Mouse (Mus musculus): ENCODE results near the gene Tmem131.

The Tmem131 gene

GRCm38 (mm10) chr1:36772198-36772934 is 171.1 kb downstream of the Tmem131 start:
- DNase-seq (ENCODE audit: low spot score) = peak; percentile 61

GRCm38 (mm10) chr1:36770998-36771397 is 172.5 kb downstream of the Tmem131 start:
- DNase-seq (ENCODE audit: low spot score) = no peak

GRCm38 (mm10) chr1:36769951-36770350 is 173.5 kb downstream of the Tmem131 start:
- DNase-seq (ENCODE audit: low spot score) = no peak

- no peak for DNase-seq (ENCODE audit: low spot score)
These were observed 174.7 kb downstream of the Tmem131 start for GRCm38 (mm10) chr1:36768786-36769185.

GRCm38 (mm10) chr1:36767321-36767720 is 176.1 kb downstream of the Tmem131 start:
- no peak for DNase-seq (ENCODE audit: low spot score)

GRCm38 (mm10) chr1:36766431-36767205 is 176.8 kb downstream of the Tmem131 start:
- DNase-seq (ENCODE audit: low spot score) = no peak

- no peak for DNase-seq (ENCODE audit: low spot score)
These were observed 181.9 kb downstream of the Tmem131 start, which contains the start of gene Zap70 for GRCm38 (mm10) chr1:36761568-36761967. TSS of gene Zap70 (plus strand) at chr1:36761798.

- no peak for DNase-seq (ENCODE audit: low spot score)
These were observed 182.4 kb downstream of the Tmem131 start for GRCm38 (mm10) chr1:36761061-36761460.

GRCm38 (mm10) chr1:36760401-36760800 is 183.1 kb downstream of the Tmem131 start:
- no peak for DNase-seq (ENCODE audit: low spot score)

GRCm38 (mm10) chr1:36759076-36759475 is 184.4 kb downstream of the Tmem131 start:
- DNase-seq (ENCODE audit: low spot score) = no peak

GRCm38 (mm10) chr1:36758553-36758952 is 184.9 kb downstream of the Tmem131 start:
- DNase-seq (ENCODE audit: low spot score) = no peak

- DNase-seq (ENCODE audit: low spot score) = no peak
These were observed 189.4 kb downstream of the Tmem131 start for GRCm38 (mm10) chr1:36753932-36754675.

GRCm38 (mm10) chr1:36746452-36746851 is 197.0 kb downstream of the Tmem131 start:
- no peak for DNase-seq (ENCODE audit: low spot score)

- no peak for DNase-seq (ENCODE audit: low spot score)
These were observed 197.8 kb downstream of the Tmem131 start for GRCm38 (mm10) chr1:36745661-36746060.

- DNase-seq (ENCODE audit: low spot score) = peak; percentile 35
These were observed 199.1 kb downstream of the Tmem131 start for GRCm38 (mm10) chr1:36744268-36744944.

- no peak for DNase-seq (ENCODE audit: low spot score)
These were observed 200.4 kb downstream of the Tmem131 start for GRCm38 (mm10) chr1:36743046-36743445.
